Mouse (Mus musculus) T-helper 1 cell (primary cell): ENCODE data around the gene Olfr206.
"Not testable (repeated sequence)": the region's sequence is repeated elsewhere in the genome, so short reads cannot be mapped to it uniquely, and the experiment has no call there.

Source experiments
- in situ Hi-C: fragments of 300-600 bp; cut with MboI, MseI; formaldehyde crosslinking; loops from one replicate; pipeline ENCODE4 v1.15.1; 2025; ENCODE audit warnings: high pct_unique_total_duplicates

Olfr206 gene

GRCm38 (mm10) chr16:59349146-59349545, at the start of gene Olfr206:
Gene Olfr206, minus strand, starts transcription at chr16:59349246.
- in situ Hi-C loops, result no loop called here

- in situ Hi-C loops, result no loop called here
These were observed 44.3 kb upstream of the Olfr206 start for GRCm38 (mm10) chr16:59393300-59393699.

GRCm38 (mm10) chr16:59363893-59364292, 14.8 kb upstream of the Olfr206 start, which contains the start of gene Olfr209:
Gene Olfr209, minus strand, starts transcription at chr16:59363993.
- in situ Hi-C loops, result no loop called here

GRCm38 (mm10) chr16:59331038-59331437, 18.0 kb downstream of the Olfr206 start, which contains the start of gene Olfr205:
Gene Olfr205, minus strand, starts transcription at chr16:59331138.
- in situ Hi-C loops, result no loop called here

- in situ Hi-C loops, result not testable (repeated sequence)
These were observed 25.8 kb downstream of the Olfr206 start for GRCm38 (mm10) chr16:59323262-59323661.

GRCm38 (mm10) chr16:59318148-59318547, 30.9 kb downstream of the Olfr206 start, which contains the start of gene Olfr204:
Gene Olfr204, minus strand, starts transcription at chr16:59318248.
- in situ Hi-C loops, result no loop called here

GRCm38 (mm10) chr16:59298581-59298980, 50.5 kb downstream of the Olfr206 start, which contains the start of gene Olfr203:
Gene Olfr203, plus strand, starts transcription at chr16:59298881.
- in situ Hi-C loops, result no loop called here
